Mouse (Mus musculus) myocyte (in vitro differentiated cells): ENCODE measurements around the gene Tbc1d10c.

Experiments
- E2F4 ChIP-seq: IDR thresholded peaks from one replicate; pipeline ENCODE4 v1.6.1; 2011; ENCODE audit warnings: mild to moderate bottlenecking, control low read depth, moderate library complexity; ENCODE audit not compliant: insufficient read depth
- MAX ChIP-seq: IDR thresholded peaks from one replicate; pipeline ENCODE4 v1.6.1; 2011; ENCODE audit warnings: low read depth, mild to moderate bottlenecking, control low read depth
- MYOD1 ChIP-seq, 3 experiments: IDR thresholded peaks; one replicate each; pipeline ENCODE4 v1.6.1; 2011; ENCODE audit warnings: control low read depth in 2 of 3, low read depth in 2 of 3, mild to moderate bottlenecking in 2 of 3, moderate library complexity in 1 of 3; ENCODE audit not compliant: insufficient read length in 2 of 3, control insufficient read depth in 1 of 3
- MYOG ChIP-seq, 3 experiments: IDR thresholded peaks; one replicate each; pipeline ENCODE4 v1.6.1; 2011; ENCODE audit warnings: control low read depth in 2 of 3, low read depth in 2 of 3, mild to moderate bottlenecking in 2 of 3; ENCODE audit not compliant: insufficient read length in 2 of 3, control insufficient read depth in 1 of 3, insufficient read depth in 1 of 3
- POLR2A ChIP-seq: IDR thresholded peaks from one replicate; pipeline ENCODE4 v1.6.1; 2011; ENCODE audit warnings: low read depth, mild to moderate bottlenecking, control low read depth, moderate library complexity; ENCODE audit not compliant: insufficient read length
- POLR2AphosphoS2 ChIP-seq: IDR thresholded peaks from one replicate; pipeline ENCODE4 v1.6.1; 2011; ENCODE audit warnings: low read depth, control low read depth; ENCODE audit not compliant: insufficient read length
- TCF3 ChIP-seq: IDR thresholded peaks from one replicate; pipeline ENCODE4 v1.6.1; 2011; ENCODE audit warnings: low read depth, control low read depth; ENCODE audit not compliant: insufficient read length
- USF1 ChIP-seq: IDR thresholded peaks from one replicate; pipeline ENCODE4 v1.6.1; 2011; ENCODE audit warnings: low read depth, mild to moderate bottlenecking, control low read depth, moderate library complexity

GRCm38 (mm10) chr19:4218293-4218692, 27.2 kb upstream of the Tbc1d10c start:
- TF ChIP-seq E2F4 (no peak), POLR2AphosphoS2 (no peak), TCF3 (no peak), POLR2A (no peak), USF1 (no peak), MYOG (IDR thresholded peaks at IDR 0.05; ENCODE audit: control insufficient read depth in 1 of 3, insufficient read depth in 1 of 3, insufficient read length in 2 of 3, low read depth in 2 of 3) (no peak), MAX (no peak), MYOD1 (IDR thresholded peaks at IDR 0.05; ENCODE audit: control insufficient read depth in 1 of 3, insufficient read length in 2 of 3, low read depth in 2 of 3) (no peak)
